Mouse (Mus musculus) kidney, embryonic 15.5 days (tissue): ENCODE data around the gene Vmn2r99. TPM values are rescaled to one million over a fixed set of nuclear protein-coding genes. Genes with fewer than 3 reads are reported as not detected.

Source experiments
- ATAC-seq: fragments of 200-750 bp; cut with Nextera tagmentation; replicated peaks from 2 replicates; pipeline ENCODE4 v1.8.0; 2017; ENCODE audit warnings: moderate TSS enrichment; ENCODE audit not compliant: low FRiP score
- H3K27ac ChIP-seq: fragments of 300-500 bp; sonication (generic); 2 replicates; pipeline ENCODE4 v1.5.1; 2015; ENCODE audit warnings: mild to moderate bottlenecking, inconsistent platforms
- H3K27me3 ChIP-seq: fragments of 300-500 bp; sonication (generic); 2 replicates; pipeline ENCODE4 v1.6.1; 2015; ENCODE audit warnings: inconsistent platforms
- H3K36me3 ChIP-seq: fragments of 300-500 bp; sonication (generic); 2 replicates; pipeline ENCODE4 v1.6.1; 2015; ENCODE audit warnings: inconsistent platforms
- H3K4me1 ChIP-seq: fragments of 300-500 bp; sonication (generic); 2 replicates; pipeline ENCODE4 v1.6.1; 2015; ENCODE audit warnings: inconsistent platforms
- H3K4me2 ChIP-seq: fragments of 300-500 bp; sonication (generic); 2 replicates; pipeline ENCODE4 v1.6.1; 2015; ENCODE audit warnings: moderate library complexity, mild to moderate bottlenecking, inconsistent platforms
- H3K4me3 ChIP-seq: fragments of 300-500 bp; sonication (generic); replicated peaks from 2 replicates; pipeline ENCODE4 v1.5.1; 2015; ENCODE audit warnings: mild to moderate bottlenecking, inconsistent platforms
- H3K9ac ChIP-seq: fragments of 300-500 bp; sonication (generic); 2 replicates; pipeline ENCODE4 v1.6.1; 2015; ENCODE audit warnings: mild to moderate bottlenecking, inconsistent platforms
- H3K9me3 ChIP-seq: fragments of 300-500 bp; sonication (generic); replicated peaks from 2 replicates; pipeline ENCODE4 v1.6.1; 2016; ENCODE audit warnings: inconsistent platforms
- WGBS: fragments of 180-500 bp; shearing (Covaris S2); methylation state at CpG from one replicate; pipeline ENCODE4 v1.1.7; 2015; ENCODE audit warnings: mixed read lengths; 5-methylcytosine and 5-hydroxymethylcytosine counted together
- polyA plus RNA-seq: library from polyadenylated mRNA; unstranded; fragments of >200 nt; fragmentation: Nextera tagmentation; extraction: Ambion mirVana; gene quantifications from 2 replicates; pipeline ENCODE4 v1.2.1, GENCODE M21; 2015

Gene Vmn2r99
- polyA plus RNA-seq: not detected in 2 replicates

- no peak for ATAC-seq
- Histone ChIP-seq H3K4me1 (no peaks in the 10 kb centered on the region), H3K27me3 (no peaks in the 10 kb centered on the region), H3K4me3 (no peak within 1 kb of the TSS), H3K4me2 (no peak within 1 kb of the TSS), H3K9ac (no peak within 1 kb of the TSS), H3K36me3 (no peaks in the 10 kb centered on the region), H3K9me3 (no peaks in the 10 kb centered on the region; the same call in none of the 2 replicates), H3K27ac (no peak within 1 kb of the TSS)
Observed at GRCm38 (mm10) chr17:19361649-19362048, at the start of gene Vmn2r99. Gene Vmn2r99, plus strand, starts transcription at chr17:19361949.

- H3K4me3 ChIP-seq: no peak overlapping the region
- H3K4me1 ChIP-seq: no peaks in the 10 kb centered on the region
- H3K4me2 ChIP-seq: no peak overlapping the region
- 95% methylated on average over 3 of the region's 3 CpGs for WGBS
- ATAC-seq: no peak
- H3K36me3 ChIP-seq: no peaks in the 10 kb centered on the region
- H3K9me3 ChIP-seq: peaks cover 14% of the 10 kb centered on the region
- no peak overlapping the region for H3K9ac ChIP-seq
- H3K27ac ChIP-seq: no peak overlapping the region
- H3K27me3 ChIP-seq: no peaks in the 10 kb centered on the region
Observed at GRCm38 (mm10) chr17:19437623-19438022, 75.9 kb downstream of the Vmn2r99 start.

GRCm38 (mm10) chr17:19444932-19445331, 83.2 kb downstream of the Vmn2r99 start:
- H3K27me3 ChIP-seq: no peaks in the 10 kb centered on the region
- no peak overlapping the region for H3K27ac ChIP-seq
- no peak for ATAC-seq
- no peak overlapping the region for H3K4me2 ChIP-seq
- no peak overlapping the region for H3K9ac ChIP-seq
- H3K4me1 ChIP-seq: no peaks in the 10 kb centered on the region
- 96% methylated on average over 1 of the region's 1 CpGs for WGBS
- H3K36me3 ChIP-seq: no peaks in the 10 kb centered on the region
- H3K9me3 ChIP-seq: peaks cover 16% of the 10 kb centered on the region
- no peak overlapping the region for H3K4me3 ChIP-seq

Other genes starting within 250 kb of the Vmn2r99 start
- not detected in 2 replicates for gene Vmn2r100, start 142.8 kb downstream of the Vmn2r99 start, polyA plus RNA-seq
- gene Vmn2r101, start 215.3 kb downstream of the Vmn2r99 start, polyA plus RNA-seq: not detected in 2 replicates